Mouse (Mus musculus) heart, adult 2 months (tissue): ENCODE measurements at regions not wholly inside any gene's neighbourhood (a gene's known extent, or its start where the extent isn't known, plus 50 kb on each side); places are given as distances from the start of the nearest gene placed in this dataset.

Experiments used
- DNase-seq, 2 experiments: peaks; one replicate each; pipeline ENCODE4 v3.0.0; 2021
- H3K27ac ChIP-seq: fragments of 200-600 bp; 2 replicates; pipeline ENCODE4 v1.8.1; 2022
- H3K27me3 ChIP-seq: fragments of 200-500 bp; 2 replicates; pipeline ENCODE4 v1.6.1; 2012; ENCODE audit warnings: mild to moderate bottlenecking, low read length, inconsistent platforms, mixed read lengths; ENCODE audit not compliant: control insufficient read depth, insufficient read depth
- H3K36me3 ChIP-seq: fragments of 200-500 bp; 2 replicates; pipeline ENCODE4 v1.6.1; 2012; ENCODE audit warnings: low read length, inconsistent platforms; ENCODE audit not compliant: control insufficient read depth, insufficient read depth
- H3K4me1 ChIP-seq: fragments of 200-500 bp; 2 replicates; pipeline ENCODE4 v1.6.1; 2011; ENCODE audit warnings: low read length; ENCODE audit not compliant: control insufficient read depth, insufficient read depth
- H3K4me3 ChIP-seq: fragments of 200-600 bp; 2 replicates; pipeline ENCODE4 v1.8.1; 2022
- H3K79me2 ChIP-seq: fragments of 200-500 bp; replicated peaks from 2 replicates; pipeline ENCODE4 v1.6.1; 2012; ENCODE audit warnings: mild to moderate bottlenecking, inconsistent platforms, low read length, moderate library complexity, mixed read lengths; ENCODE audit not compliant: control insufficient read depth, insufficient read depth
- H3K9ac ChIP-seq: fragments of 200-500 bp; 2 replicates; pipeline ENCODE4 v1.6.1; 2012; ENCODE audit warnings: low read depth, mild to moderate bottlenecking, control low read depth, inconsistent platforms, low read length, mixed read lengths
- CTCF ChIP-seq: fragments of 200-600 bp; IDR thresholded peaks from 2 replicates; pipeline ENCODE4 v1.8.1; 2022; ENCODE audit warnings: antibody characterized with exemption, mild to moderate bottlenecking, moderate library complexity
- EP300 ChIP-seq: fragments of 200-500 bp; IDR thresholded peaks from 2 replicates; pipeline ENCODE4 v1.6.1; 2011; ENCODE audit warnings: low read depth, low read length, control low read depth; ENCODE audit not compliant: insufficient read depth
- POLR2A ChIP-seq: fragments of 200-500 bp; IDR thresholded peaks from 2 replicates; pipeline ENCODE4 v1.6.1; 2011; ENCODE audit warnings: mild to moderate bottlenecking, low read depth, low read length, control low read depth; ENCODE audit not compliant: insufficient read depth
- WGBS: fragments of 180-500 bp; shearing (Covaris S2); methylation state at CpG from one replicate; pipeline ENCODE4 v1.1.7; 2018; 5-methylcytosine and 5-hydroxymethylcytosine counted together
- intact Hi-C: fragments of 180-260 bp; cut with DNase I; formaldehyde crosslinking; loops from one replicate; pipeline ENCODE4 v1.15.1; 2025

DNA sequence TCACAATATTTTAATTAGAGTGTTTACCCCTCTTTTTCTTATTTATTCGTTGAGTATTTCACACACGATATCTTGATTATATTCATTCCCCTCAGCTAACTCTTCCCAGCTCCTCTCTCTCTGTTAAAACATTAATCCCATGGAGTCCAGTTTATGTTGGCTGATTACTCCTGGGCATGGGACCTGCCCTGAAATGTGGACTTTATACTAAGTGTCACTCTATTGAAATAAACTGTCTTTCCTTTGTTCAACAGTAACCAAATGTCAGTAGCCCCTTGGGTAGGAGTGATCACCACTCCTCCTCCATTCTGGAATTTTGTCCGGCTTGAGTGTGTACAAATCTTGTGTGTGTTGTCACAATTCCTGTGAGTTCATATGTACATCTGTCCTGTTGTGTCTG, 113.4 kb downstream of the Cdc42ep3 start:
- 88% methylated on average over 3 of the region's 3 CpGs for WGBS
- intact Hi-C loops: no loop called here
- DNase-seq: no peak
- H3K9ac ChIP-seq: no peak overlapping the region
- no peak overlapping the region for H3K27ac ChIP-seq
- H3K79me2 ChIP-seq: no peaks in the 10 kb centered on the region
- H3K4me3 ChIP-seq: no peak overlapping the region
- H3K36me3 ChIP-seq: no peaks in the 10 kb centered on the region
- H3K4me1 ChIP-seq: no peaks in the 10 kb centered on the region
- no peaks in the 10 kb centered on the region for H3K27me3 ChIP-seq
- TF ChIP-seq CTCF (no peak), POLR2A (no peak), EP300 (no peak)

DNA sequence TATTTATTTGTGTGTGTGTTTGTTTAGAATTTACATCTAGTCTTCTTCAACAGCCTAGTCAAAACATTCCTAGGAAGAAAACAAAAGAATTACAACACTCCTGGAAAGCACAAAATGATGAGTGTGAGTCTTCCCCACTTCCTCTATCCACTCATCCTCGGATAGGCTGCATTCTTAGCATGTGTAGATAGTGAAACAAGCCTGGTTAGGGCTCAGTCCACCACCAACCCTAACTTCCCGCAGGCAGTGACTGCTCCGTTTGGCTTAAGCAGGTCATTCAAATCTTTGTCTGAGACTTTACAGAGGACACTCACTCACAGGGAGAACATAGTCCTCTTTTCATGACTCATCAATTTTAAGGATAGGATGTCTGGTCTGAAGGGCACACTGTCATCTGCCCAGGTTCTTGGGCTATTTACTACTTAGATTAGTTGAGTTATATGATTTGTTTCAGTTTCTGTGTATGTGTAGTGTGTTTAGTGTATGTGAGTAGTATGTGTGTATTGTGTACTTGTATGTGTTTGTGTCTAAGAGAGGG, 118.6 kb downstream of the Cdc42ep3 start:
- no peaks in the 10 kb centered on the region for H3K4me1 ChIP-seq
- H3K9ac ChIP-seq: no peak overlapping the region
- intact Hi-C loops: no loop called here
- no peaks in the 10 kb centered on the region for H3K36me3 ChIP-seq
- TF ChIP-seq POLR2A: no peak
- TF ChIP-seq CTCF: no peak
- no peak for TF ChIP-seq EP300
- no peaks in the 10 kb centered on the region for H3K27me3 ChIP-seq
- no peak for DNase-seq
- no peak overlapping the region for H3K27ac ChIP-seq
- 53% methylated on average over 3 of the region's 3 CpGs for WGBS
- no peak overlapping the region for H3K4me3 ChIP-seq
- H3K79me2 ChIP-seq: no peaks in the 10 kb centered on the region

DNA sequence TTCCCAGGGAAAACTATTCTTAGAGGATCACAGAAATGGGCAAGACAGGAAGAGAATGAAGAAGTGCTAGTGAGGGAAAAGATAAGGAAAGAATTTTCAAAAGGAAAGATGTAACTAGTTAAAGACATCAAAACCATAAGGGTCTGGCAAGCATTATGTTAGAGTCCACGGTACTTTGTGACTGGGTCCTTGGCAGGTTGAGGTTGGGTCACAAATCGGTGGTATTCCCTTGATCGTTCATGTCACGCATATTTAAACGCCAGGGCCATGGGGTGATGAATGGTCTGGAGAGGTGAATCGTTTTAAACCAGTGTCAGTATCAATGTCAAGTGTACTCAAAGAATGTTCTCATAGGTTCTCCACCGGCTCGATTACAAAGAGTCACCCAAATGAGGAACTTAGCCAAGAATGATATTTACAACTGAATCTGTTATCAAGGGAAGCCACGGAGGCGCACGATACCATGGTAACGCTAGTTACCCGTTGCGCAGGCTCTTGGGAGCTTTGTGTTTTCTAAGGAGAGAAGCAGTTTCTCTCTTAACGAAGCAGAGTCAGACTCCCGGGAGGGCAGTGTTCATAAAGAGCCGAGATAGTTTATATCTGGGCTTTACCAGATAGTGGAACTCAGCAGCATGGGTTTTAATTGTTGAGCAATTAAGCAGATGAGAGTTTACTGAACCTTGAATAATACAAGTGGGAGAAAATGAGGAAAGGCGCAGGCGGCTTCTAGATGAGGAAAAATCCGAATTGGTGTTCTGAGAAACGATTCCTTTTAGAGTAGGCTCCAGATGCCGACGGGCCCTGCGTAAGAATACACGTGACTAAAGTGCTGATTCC, 124.0 kb downstream of the Cdc42ep3 start:
- H3K4me1 ChIP-seq: no peaks in the 10 kb centered on the region
- no peaks in the 10 kb centered on the region for H3K79me2 ChIP-seq
- H3K27me3 ChIP-seq: no peaks in the 10 kb centered on the region
- H3K4me3 ChIP-seq: no peak overlapping the region
- DNase-seq: no peak
- intact Hi-C loops: no loop called here
- TF ChIP-seq EP300 (no peak), CTCF (no peak), POLR2A (no peak)
- no peaks in the 10 kb centered on the region for H3K36me3 ChIP-seq
- H3K9ac ChIP-seq: no peak overlapping the region
- 63% methylated on average over 25 of the region's 25 CpGs for WGBS
- H3K27ac ChIP-seq: no peak overlapping the region

DNA sequence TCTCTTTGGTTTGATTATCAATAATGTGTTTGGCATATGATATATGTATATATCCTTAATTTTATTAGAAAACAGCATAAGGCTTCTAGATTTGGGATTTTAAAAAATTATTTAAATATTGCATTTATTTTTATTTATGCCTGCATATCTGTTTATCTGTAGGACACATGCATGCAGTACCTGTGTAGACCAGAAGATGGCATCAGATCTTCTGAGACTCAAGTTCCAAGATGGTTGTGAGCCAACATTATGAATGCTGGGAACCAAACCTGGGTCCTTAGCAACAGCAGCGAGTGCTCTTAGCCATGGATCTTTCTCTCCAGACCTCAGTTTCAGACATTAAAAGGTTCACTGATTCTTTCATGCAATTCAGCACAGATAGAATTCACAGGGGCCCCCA, 148.3 kb downstream of the Cdc42ep3 start:
- Histone ChIP-seq H3K79me2 (no peaks in the 10 kb centered on the region), H3K4me3 (no peak overlapping the region), H3K9ac (no peak overlapping the region), H3K4me1 (no peaks in the 10 kb centered on the region), H3K36me3 (no peaks in the 10 kb centered on the region), H3K27ac (no peak overlapping the region), H3K27me3 (no peaks in the 10 kb centered on the region)
- intact Hi-C loops: no loop called here
- TF ChIP-seq EP300 (no peak), CTCF (peak; percentile 58), POLR2A (no peak)
- 93% methylated on average over 1 of the region's 1 CpGs for whole genome bisulfite sequencing
- DNase-seq: no peak

DNA sequence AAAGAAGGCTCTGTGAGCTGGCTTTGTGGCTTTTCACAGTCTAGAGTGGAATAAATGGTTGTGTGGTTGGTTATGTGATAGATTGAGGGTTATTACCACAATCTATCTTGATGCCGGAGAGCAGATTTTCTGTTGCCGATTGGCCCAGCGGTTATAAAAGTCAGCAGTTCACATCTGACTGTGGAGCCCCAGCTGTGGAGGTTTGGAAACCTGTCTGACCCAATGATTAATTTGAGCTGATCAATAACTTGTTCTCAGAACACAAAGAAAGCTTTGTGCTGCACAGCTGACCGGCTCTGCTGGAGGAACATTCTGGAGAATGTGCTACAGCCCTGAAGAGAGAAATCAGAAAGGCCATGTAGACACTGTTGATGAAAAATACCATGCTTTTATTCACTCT, 148.8 kb downstream of the Cdc42ep3 start:
- Histone ChIP-seq H3K9ac (no peak overlapping the region), H3K4me3 (no peak overlapping the region), H3K79me2 (no peaks in the 10 kb centered on the region), H3K27ac (no peak overlapping the region), H3K27me3 (no peaks in the 10 kb centered on the region), H3K4me1 (no peaks in the 10 kb centered on the region), H3K36me3 (no peaks in the 10 kb centered on the region)
- TF ChIP-seq CTCF: no peak
- no peak for TF ChIP-seq EP300
- no peak for TF ChIP-seq POLR2A
- 92% methylated on average over 4 of the region's 4 CpGs for WGBS
- DNase-seq: no peak
- intact Hi-C loops: no loop called here

DNA sequence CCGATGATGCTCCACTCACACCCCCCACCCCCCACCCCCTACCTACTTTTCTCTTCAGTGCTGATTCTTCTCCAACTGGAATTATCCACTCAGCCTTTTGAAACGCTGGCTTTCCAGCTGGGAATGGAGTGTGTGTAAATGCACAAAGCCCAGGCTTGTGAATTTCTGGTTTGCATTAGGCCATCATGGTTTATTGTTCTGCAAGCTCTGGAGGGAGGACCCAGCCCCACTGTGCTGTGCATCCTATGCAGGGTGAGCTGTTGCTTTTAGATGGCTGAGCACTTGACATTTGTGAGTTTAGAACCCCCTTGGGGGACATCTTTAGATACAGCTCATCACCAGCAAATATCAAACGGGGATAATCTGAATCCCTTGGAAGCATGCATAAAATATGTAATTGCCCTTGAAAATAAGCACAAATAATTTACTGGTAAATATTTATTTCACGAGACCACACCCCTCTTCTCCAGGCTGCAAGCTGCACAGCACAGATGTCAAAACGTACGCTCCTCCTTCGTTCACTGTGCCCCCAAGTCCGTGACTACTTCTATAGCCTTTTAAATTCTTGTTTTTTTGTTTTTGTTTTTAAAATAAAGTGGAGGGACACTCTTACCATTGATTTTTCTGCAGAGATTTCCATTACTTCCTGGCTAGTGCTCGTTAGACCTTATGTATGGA, 148.2 kb downstream of the Qpct start:
- intact Hi-C loops: no loop called here
- DNase-seq: no peak
- Histone ChIP-seq H3K27ac (no peak overlapping the region), H3K79me2 (no peaks in the 10 kb centered on the region), H3K36me3 (no peaks in the 10 kb centered on the region), H3K4me1 (no peaks in the 10 kb centered on the region), H3K9ac (no peak overlapping the region), H3K4me3 (no peak overlapping the region), H3K27me3 (no peaks in the 10 kb centered on the region)
- TF ChIP-seq CTCF (no peak), EP300 (no peak), POLR2A (no peak)
- whole genome bisulfite sequencing: 73% methylated on average over 9 of the region's 9 CpGs
